Mouse (Mus musculus) stomach, postnatal 0 days (tissue): ENCODE data around the gene Pmf1.

Source experiments
- CTCF ChIP-seq: IDR thresholded peaks from 2 replicates; pipeline ENCODE4 v1.5.1; 2016; ENCODE audit warnings: antibody characterized with exemption, low read depth, mild to moderate bottlenecking, moderate library complexity
- EP300 ChIP-seq: optimal IDR thresholded peaks from 2 replicates; pipeline ENCODE3; 2016; ENCODE audit warnings: antibody characterized with exemption

GRCm38 (mm10) chr3:88407529-88407928 lies 2.6 kb downstream of the Pmf1 start:
- TF ChIP-seq EP300 (no peak), CTCF (no peak)
